ENCODE assay signal across 8 mouse cellular contexts in genomic region chr12:79928298-79928697, GRCm38 (mm10).
DNase-seq lines count a peak whose midpoint lies in the region; ATAC-seq lines count a peak whose summit lies in the region.

No protein-coding gene starts in this region.

- peaks cover 50% of the 10 kb centered on the region for H3K4me1 ChIP-seq in brown adipose tissue, adult 24 weeks (ENCODE audit: control insufficient read depth, insufficient read depth, insufficient read length, low read length)
- H3K4me1 ChIP-seq in heart, embryonic 12.5 days (replicated peaks), result peaks cover 50% of the 10 kb centered on the region
- peaks cover 77% of the 10 kb centered on the region for H3K4me1 ChIP-seq in limb, embryonic 13.5 days

- intact Hi-C loops in heart, postnatal 25 days (cut with DNase I), result loop anchor here (5.0 kb wide), 4 partner anchors 91 to 204 kb away; partner anchors contain the start of gene Zfp36l1
- intact Hi-C loops in left cerebral cortex, postnatal 14 days (cut with DNase I), result loop anchor here (10.0 kb wide), 1 partner anchor 313 kb away; no protein-coding TSS in a partner anchor

- H3K4me2 ChIP-seq in heart, embryonic 12.5 days, result no peak overlapping the region
- H3K4me2 ChIP-seq in limb, embryonic 13.5 days (replicated peaks), result peak overlapping the region; percentile 44

- no peaks in the 10 kb centered on the region for H3K27me3 ChIP-seq in heart, embryonic 12.5 days (replicated peaks)
- H3K27me3 ChIP-seq in limb, embryonic 13.5 days, result no peaks in the 10 kb centered on the region

- no peak overlapping the region for H3K9ac ChIP-seq in heart, embryonic 12.5 days
- no peak overlapping the region for H3K9ac ChIP-seq in limb, embryonic 13.5 days

- no peaks in the 10 kb centered on the region for H3K9me3 ChIP-seq in heart, embryonic 12.5 days (replicated peaks)
- H3K9me3 ChIP-seq in limb, embryonic 13.5 days, result no peaks in the 10 kb centered on the region

- peak; percentile 45 for DNase-seq in heart, adult 8-10 months (ENCODE audit: low spot score)
- DNase-seq in heart, postnatal 25 days (ENCODE audit: low spot score), result no peak
- no peak for DNase-seq in layer of hippocampus, adult 9-11 months
- no peak for DNase-seq in left cerebral cortex, postnatal 14 days (ENCODE audit: low spot score in 2 of 2)
- DNase-seq in retina, embryonic 14.5 days (ENCODE audit: low spot score), result no peak

- ATAC-seq in heart, embryonic 12.5 days (ENCODE audit: insufficient number of reproducible peaks, low FRiP score), result no peak
- peak; percentile 24; the same call in 1 of the 2 replicates for ATAC-seq in limb, embryonic 13.5 days (ENCODE audit: low FRiP score, low read depth)

- H3K27ac ChIP-seq in brown adipose tissue, adult 24 weeks (replicated peaks; ENCODE audit: low read depth, low read length), result peak overlapping the region; percentile 43; the same call in 1 of the 2 replicates
- 0 out of 2 replicates have a peak overlapping the region, but pooled peaks have one; percentile 55 for H3K27ac ChIP-seq in heart, embryonic 12.5 days (ENCODE audit: poor library complexity, severe bottlenecking)
- peak overlapping the region; percentile 95 for H3K27ac ChIP-seq in limb, embryonic 13.5 days

- H3K4me3 ChIP-seq in brown adipose tissue, adult 24 weeks (ENCODE audit: insufficient read depth, low read depth, low read length), result no peak overlapping the region
- no peak overlapping the region for H3K4me3 ChIP-seq in heart, embryonic 12.5 days
- H3K4me3 ChIP-seq in limb, embryonic 13.5 days, result no peak overlapping the region

- no peaks in the 10 kb centered on the region for H3K36me3 ChIP-seq in heart, embryonic 12.5 days
- H3K36me3 ChIP-seq in limb, embryonic 13.5 days, result no peaks in the 10 kb centered on the region

- whole genome bisulfite sequencing in heart, embryonic 12.5 days, result 49% methylated on average over 4 of the region's 4 CpGs
- WGBS in limb, embryonic 13.5 days, result 13% methylated on average over 4 of the region's 4 CpGs

Comparison
In these comparisons a context has a peak if more than half of its experiments do, and no peak if none do; other contexts are left out.
1. H3K27ac ChIP-seq: peak in every context shown above with its lines; median percentile 95 in limb, embryonic 13.5 days; 55 in heart, embryonic 12.5 days; 43 in brown adipose tissue, adult 24 weeks.